Mouse (Mus musculus): Measurements from ENCODE around the gene Serinc5.
A peak's percentile ranks its signal among the peaks of the same experiment; 100 is the strongest.

The Serinc5 gene

DNA sequence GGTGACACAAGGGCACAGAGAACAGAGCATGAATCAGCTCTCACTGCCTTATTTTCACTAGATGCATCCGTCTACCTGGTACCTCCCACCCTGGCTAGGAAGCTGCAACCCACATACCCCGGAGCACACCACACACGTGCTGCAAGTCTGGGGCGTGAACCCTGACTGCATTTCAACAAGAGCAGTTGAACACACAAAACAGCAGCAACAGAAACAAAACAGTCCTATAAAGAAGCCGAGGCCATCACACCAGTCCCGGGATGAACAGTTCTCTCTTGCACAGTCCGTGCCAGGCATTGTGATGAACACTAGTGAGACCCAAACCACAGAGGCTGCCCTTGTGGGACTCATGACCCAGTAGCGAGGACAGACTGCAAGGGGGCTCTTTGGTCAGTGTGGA lies 142.8 kb downstream of the Serinc5 start:
- DNase-seq = no peak

DNA sequence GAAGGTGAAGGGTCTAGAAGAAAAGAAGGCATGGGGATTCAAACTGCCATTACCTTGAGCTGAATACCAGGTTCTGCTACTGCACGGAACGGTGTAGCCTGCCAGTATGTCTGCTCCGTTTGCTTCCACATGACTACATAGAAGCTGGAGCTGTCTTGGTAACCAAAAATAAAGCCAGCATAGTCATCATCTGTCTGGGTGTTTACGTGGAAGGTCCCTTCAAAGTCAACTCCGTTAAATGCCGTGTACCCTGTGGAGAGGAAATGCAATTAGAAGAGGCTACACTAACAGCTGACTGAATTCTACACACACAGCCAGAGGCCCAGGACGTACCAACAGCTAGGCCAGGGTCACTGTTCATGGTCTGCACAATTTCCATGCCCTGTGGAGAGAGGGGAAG lies 144.1 kb downstream of the Serinc5 start:
- DNase-seq = no peak

DNA sequence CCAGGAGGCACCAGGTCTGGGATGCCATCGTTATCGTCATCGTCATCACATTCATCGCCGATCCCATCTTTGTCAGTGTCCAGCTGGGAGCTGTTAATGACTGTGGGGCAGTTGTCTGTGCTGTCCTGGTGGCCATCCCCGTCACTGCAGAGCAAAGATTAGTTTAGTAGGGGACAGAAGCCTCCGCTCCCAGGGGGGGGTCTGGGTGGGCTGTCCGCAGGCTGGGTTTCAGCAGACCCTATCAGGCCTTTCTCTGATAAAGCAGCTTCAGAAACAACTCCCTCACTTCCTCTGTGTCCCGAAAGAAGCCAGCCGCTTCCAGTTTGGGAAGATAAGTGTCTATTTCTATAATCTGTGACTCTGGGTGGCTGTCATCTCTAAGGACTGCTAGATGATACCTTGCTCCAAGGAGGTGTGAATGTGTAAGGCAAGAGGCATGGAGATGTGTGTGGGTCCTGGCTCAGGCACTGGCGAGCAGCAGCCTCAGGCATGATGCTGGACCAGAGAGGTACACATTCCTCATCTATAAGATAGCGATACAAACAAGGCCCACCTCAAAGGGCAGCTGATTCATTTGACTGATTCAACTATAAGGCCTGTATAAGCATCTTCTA lies 147.2 kb downstream of the Serinc5 start:
- DNase-seq = no peak

DNA sequence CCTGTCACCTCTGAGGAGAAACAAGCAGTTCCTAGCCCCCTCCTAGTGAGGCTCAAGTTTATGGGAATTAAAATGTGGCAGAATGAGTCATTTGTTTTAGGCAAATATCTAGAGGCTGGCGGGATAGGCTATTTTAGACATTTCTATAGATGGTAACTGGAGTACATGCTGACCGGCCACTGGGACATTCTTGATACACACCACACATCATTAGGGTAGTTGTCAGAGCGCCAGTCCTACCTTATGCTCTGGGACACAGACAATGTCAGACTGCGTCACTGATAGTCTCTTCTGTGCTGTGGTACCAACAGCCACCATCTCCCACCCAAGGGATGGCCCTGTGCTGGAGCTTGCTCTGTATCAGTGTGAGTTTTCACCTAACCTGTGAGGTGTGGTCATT lies 148.2 kb downstream of the Serinc5 start:
- DNase-seq = no peak

DNA sequence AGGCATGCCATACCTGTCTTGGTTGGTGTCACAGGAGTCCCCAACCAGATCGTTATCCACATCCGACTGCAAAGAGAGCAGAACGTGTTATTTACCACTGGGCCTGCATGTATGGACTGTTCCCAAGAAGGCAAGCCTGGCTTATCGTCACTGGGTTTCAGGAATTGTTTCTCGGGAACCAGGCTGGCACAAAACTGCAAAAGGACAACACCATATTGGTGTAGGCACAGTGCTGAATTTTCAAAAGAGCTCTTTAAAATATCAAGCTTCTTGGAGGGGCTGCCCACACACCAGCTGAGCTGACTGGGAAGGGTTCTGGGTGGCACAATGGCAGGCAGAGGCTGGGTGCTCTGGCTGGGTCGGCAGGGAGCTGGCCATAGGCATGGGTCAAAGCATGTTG lies 149.6 kb downstream of the Serinc5 start:
- peak; percentile 59 for DNase-seq

Data from right cerebral cortex, postnatal 25 days (tissue).